Mouse (Mus musculus) CD4-positive, CD25-positive, alpha-beta regulatory T cell, adult 2 months (primary cell): Measurements from ENCODE around the gene Clic5.

Experiments used
- DNase-seq: peaks from one replicate; pipeline ENCODE4 v3.0.0-alpha.2; 2012; ENCODE audit warnings: low read depth, low spot score

Gene Clic5

GRCm38 (mm10) chr17:44188042-44188768, at the start of gene Clic5:
Clic5 (plus strand) TSS chr17:44188584.
- peak; percentile 52 for DNase-seq

GRCm38 (mm10) chr17:44145806-44146205, 42.6 kb upstream of the Clic5 start:
- no peak for DNase-seq

- no peak for DNase-seq
Measured at GRCm38 (mm10) chr17:44148109-44148846, 40.1 kb upstream of the Clic5 start.

DNA sequence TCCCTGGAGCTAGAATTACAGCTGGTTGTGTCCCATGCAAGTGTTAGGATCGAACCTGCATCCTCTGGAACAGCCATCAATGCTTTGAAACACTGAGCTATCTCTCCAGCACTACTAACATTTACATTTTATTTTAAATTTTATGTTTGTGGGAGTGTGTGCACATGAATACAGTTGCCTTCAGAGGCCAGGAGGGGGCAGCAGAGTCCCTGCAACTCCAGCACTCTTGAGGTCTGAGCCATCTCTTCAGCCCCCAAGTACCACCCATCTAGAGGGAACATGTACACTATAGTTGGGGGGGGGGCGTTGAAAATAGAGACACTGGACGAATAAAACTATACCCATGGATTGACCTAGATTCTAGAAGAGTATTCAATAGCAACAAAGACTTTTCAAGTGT, 37.3 kb upstream of the Clic5 start:
- DNase-seq: peak; percentile 51

GRCm38 (mm10) chr17:44151889-44152288, 36.5 kb upstream of the Clic5 start:
- no peak for DNase-seq

DNA sequence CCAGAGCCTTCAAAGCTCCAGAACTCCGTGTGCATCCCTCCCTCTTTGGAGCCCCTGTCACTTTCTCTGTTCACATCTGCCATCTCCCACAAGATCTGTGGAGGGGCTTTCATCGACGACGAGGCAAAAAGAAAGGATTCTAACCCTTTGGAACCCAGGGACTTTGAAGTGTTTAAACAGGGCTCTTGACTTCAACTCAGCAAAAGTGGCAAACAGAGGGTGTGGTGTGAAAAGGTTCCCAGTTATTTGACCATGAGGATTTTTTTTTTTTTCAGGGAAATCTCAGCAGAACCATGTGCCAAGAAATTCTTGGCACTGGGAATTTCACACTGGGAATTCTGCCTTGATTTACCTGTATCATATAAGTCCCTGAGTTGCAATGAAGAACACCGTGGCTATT, 34.5 kb upstream of the Clic5 start:
- DNase-seq: no peak

GRCm38 (mm10) chr17:44155204-44155603, 33.2 kb upstream of the Clic5 start:
- no peak for DNase-seq

- DNase-seq: no peak
Measured at GRCm38 (mm10) chr17:44158186-44158585, 30.2 kb upstream of the Clic5 start.

- DNase-seq: no peak
Measured at GRCm38 (mm10) chr17:44160449-44160848, 27.9 kb upstream of the Clic5 start.

- DNase-seq: no peak
Measured at GRCm38 (mm10) chr17:44162514-44162913, 25.9 kb upstream of the Clic5 start.

GRCm38 (mm10) chr17:44162935-44163334, 25.4 kb upstream of the Clic5 start:
- DNase-seq: no peak

DNA sequence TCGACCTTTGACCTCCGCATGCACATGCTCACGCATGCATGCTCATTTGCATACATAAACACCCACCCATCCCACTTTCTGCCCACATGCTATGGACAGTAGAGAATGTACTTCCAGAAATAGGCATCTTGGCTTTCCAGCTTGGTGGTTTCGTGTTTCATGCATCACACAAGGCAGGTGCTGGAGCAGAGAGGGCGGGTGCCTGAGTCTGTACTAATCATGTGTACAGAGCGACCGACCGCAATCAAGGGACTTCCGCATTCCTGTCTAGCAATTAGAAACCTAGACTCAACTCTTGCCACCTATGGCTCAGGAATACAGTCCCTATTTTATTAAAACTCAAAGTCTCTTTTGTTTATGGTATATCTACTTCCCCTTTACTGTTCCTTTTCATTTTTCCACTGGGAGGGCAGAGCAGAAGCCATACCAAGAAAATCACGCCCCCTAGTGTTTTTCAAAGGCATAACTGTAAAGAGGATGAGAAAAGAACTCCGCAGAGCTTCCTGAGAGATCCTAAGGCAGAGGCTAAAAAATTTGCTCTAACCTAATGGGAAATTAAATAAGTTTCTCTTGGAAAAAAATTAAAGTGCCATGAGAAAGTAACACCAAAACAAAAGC, 22.5 kb upstream of the Clic5 start:
- no peak for DNase-seq

DNA sequence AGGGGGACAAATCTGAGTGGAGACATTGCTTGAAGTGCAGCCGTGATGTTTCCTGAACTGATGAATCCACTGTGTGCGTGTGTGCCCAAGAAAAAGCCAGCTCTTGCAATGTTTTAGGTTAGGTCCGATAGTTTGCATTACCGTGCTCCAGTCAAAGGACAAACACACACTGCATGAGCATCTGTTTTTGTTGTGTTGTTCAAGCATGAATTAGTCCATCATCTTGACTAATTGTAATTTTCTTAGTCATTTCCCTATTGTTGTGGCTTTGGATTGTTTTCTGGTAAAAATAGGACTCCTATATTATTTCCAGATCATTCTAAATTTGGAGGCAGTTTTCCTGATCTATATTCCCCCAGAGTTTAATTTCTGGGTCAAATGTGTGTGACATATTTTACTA, 18.7 kb upstream of the Clic5 start:
- no peak for DNase-seq

GRCm38 (mm10) chr17:44170316-44170715, 18.1 kb upstream of the Clic5 start:
- no peak for DNase-seq

DNA sequence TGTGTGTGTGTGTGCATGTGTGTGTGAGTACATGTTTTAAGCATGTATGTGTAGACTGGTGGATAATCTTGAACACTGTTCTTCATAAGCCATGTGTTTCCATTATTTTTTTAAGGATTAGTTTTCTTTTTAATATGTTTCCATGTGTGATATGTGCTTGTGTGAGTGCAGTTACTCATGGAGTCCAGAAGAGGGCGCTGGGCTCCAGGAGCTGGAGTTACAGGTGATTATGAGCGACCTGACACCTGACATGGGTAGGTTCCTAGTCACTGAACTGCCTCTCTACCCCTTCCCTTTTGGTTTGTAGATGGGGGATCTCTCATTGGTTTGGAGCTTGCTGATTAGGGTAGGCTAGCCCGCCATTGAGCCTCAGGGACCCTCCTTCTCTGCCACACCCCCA, 16.5 kb upstream of the Clic5 start:
- no peak for DNase-seq

DNA sequence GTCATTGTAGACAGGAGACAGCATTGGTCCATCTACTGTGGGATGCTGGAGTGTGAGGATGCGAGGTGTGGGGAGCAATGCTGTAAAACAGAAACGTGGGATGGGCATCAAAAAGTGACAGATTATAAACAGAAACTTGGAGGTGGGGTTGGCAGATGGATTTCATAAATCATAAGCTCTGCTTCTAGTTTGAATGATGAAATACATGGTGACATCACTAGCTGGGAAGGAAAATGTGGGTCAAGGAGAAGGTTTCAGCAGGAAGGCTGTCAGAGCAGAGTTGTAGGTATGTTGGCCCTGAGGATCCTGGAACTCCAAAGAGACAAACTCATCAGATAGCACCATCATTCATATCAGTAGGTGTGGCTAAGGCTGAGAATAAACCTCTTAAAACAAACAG, 15.0 kb upstream of the Clic5 start:
- no peak for DNase-seq

- DNase-seq: no peak
Measured at GRCm38 (mm10) chr17:44177291-44177690, 11.1 kb upstream of the Clic5 start.

- DNase-seq: no peak
Measured at GRCm38 (mm10) chr17:44181346-44181745, 7.0 kb upstream of the Clic5 start.

DNA sequence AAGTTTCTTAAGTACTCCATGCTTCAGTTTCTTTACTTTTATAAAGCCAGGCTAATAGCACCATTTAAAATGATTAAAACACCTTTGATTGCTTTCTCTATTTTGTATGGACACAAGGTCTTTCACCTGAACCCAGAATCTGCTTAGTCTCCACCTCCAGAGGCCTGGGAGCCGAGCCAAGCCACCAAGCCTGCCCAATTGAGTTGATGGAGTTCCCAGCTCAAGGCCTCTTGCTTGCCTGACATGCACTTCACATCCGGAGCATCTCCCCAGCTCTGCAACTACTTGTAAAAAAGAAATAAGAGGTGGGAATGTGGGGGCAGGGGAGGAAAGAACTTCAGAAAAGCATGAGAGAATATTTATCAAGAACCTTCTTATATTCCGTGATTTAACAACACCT, 1.5 kb upstream of the Clic5 start:
- no peak for DNase-seq

DNA sequence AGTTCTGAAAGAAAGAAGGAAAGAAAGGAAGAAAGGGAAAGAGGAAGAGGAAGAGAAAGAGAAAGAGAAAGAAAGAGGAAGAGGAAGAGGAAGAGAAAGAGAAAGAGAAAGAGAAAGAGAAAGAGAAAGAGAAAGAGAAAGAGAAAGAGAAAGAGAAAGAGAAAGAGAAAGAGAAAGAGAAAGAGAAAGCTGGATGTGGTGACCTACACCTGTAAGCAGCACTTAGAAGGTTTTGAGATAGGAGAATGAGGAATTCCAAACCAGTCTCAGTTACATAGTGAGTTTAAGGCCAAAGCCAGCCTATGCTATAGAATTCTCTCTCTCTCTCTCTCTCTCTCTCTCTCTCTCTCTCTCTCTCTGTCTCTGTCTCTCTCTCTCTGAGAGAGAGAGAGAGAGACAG, 847 bp upstream of the Clic5 start:
- peak; percentile 26 for DNase-seq

- no peak for DNase-seq
Measured at GRCm38 (mm10) chr17:44188769-44189145, 373 bp downstream of the Clic5 start.

GRCm38 (mm10) chr17:44189696-44190095, 1.3 kb downstream of the Clic5 start:
- DNase-seq: no peak

GRCm38 (mm10) chr17:44190246-44190645, 1.9 kb downstream of the Clic5 start:
- no peak for DNase-seq
